Mouse (Mus musculus) heart, postnatal 14 days (tissue): ENCODE data around the gene Bpnt1. TPM values are rescaled to one million over a fixed set of nuclear protein-coding genes. Genes with fewer than 3 reads are reported as not detected.
A peak's percentile ranks its signal among the peaks of the same experiment; 100 is the strongest.

ENCODE experiments used
- DNase-seq, 2 experiments: peaks; one replicate each; pipeline ENCODE4 v3.0.0; 2021 to 2022
- intact Hi-C: fragments of 180-260 bp; cut with DNase I; formaldehyde crosslinking; loops from one replicate; pipeline ENCODE4 v1.15.1; 2025
- microRNA-seq, 2 experiments: library from miRNA; unstranded; fragments of <30 nt; microRNA quantifications; one replicate each; pipeline ENCODE4 v1.2.0; 2021 to 2022
- total RNA-seq, 2 experiments: library from RNA; stranded (reverse); gene quantifications; 2 replicates each; pipeline ENCODE4 v1.2.3; 2021

The Bpnt1 gene
- total RNA-seq, 2 experiments from 2014 or later = 25.4 to 28.9 TPM

DNA sequence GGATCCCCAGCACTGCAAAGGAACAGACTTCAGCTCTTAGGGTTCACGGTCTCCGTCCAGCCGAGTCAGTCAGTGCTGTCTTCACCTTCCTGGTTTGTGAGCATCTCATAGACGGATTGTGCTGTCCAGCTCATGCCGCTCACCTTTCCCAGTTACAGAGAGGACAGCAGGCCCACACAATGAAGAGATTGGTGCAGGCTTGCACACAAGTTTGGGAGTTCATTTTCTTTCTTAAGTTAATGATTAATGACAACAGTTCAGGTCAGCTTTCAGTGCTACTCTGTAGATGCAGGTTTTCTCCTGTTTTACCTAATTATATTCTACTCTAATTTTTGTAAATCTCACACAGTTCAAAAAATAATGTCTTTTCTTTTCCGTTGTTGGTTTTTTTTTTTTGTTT is 38.0 kb downstream of the Bpnt1 start:
- intact Hi-C loops = no loop called here

DNA sequence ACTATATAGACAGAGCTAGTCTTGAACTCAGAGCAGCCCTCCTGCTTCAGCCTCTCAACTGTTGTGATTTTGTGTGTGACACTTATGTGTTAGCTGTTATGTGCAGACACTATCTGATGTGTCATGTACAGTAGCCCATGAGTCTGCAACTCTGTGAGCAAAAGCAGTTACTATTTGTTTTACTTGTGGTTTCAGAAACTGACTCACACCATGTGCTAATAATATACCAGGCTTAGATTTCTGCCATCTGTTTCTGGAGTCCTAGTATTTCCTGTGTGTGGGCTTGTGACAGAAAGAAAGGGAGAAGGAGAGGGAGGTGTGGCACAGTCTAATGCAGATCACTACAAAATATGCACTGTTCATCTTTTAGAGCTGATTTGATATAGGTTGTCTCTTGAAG is 44.4 kb downstream of the Bpnt1 start:
- intact Hi-C loops = no loop called here
- DNase-seq = no peak

More for the DNA sequence above, 38.0 kb downstream of the Bpnt1 start:
- DNase-seq = no peak

DNA sequence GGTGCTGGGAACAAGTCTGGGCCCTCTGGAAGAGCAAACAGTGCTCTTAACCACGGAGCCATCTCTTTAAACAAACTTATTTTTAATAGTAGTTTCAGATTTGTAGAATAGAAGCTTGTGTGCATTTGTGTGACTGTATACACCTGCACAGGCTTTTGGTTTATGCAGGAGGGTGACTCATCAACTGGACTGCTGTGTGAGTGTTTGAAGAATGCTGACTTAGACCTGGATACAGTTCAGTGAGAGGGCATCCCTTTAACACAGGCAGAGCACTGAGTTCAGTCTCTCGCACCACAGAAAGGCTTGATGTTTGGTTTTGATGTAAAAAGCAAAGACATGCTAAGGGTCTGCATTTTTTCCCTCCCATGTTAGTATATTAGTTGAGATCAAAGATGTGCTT is 45.5 kb downstream of the Bpnt1 start:
- no peak for DNase-seq
- intact Hi-C loops = no loop called here

DNA sequence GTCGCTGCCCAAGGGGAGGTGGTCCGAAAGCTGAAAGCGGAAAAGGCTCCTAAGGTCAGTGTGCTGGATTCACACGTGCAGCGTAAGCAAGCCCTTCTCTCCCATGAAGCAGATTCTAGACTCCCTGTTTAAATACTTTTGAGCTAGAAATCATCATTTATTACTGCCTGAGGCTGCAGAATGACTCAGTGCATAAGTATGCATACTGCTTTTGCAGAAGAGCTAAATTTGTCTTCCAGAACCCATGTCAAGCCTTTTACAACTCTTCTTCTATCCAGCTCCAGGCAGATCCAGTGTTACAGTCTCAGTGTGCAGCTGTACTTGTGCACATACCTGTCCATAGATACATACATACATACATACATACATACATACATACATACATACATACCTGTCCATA is 69.7 kb downstream of the Bpnt1 start:
- DNase-seq = no peak
- intact Hi-C loops = no loop called here

DNA sequence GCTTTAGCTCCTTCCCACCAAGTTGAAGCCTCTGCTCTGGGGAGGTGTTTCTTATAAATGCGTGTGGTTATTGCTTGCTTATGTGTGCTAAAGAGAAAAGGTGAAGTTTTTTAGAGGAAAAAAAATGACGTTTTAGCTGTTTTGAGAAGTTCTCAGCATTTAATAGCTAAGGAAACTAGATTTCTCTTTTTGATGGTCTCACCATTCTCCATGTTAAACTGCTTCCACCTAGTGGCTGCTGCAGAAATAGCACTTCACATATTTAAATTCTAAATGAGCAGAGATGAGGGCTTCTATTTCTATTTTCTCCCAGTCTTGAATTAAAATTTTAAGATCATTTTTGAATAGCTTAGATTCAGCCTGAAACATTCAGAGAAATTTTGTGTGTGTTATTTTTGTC is 72.1 kb downstream of the Bpnt1 start:
- DNase-seq = peak in 1 of 2 experiments; percentile 35
- intact Hi-C loops = no loop called here

DNA sequence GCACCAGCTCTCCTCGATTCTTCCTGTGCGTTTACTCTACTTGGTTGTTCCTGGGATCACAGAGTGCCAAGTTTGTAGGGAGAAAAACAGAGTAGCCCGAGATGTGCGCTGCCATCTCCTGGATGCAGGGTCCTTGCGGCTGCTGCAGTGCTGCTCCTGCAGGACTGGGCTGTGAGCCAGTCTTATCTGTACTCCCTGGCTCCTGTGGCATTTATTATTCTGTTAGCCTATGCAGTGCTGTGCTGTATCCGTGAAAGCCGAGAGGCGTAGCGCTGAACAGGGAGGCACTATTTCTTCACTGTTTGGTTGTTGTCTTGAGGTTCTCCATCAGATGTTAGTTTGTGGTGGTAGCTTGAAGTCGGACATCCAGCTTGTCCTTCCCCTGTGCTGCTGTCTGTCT is 74.0 kb downstream of the Bpnt1 start:
- peak in 1 of 2 experiments; percentile 4 for DNase-seq
- intact Hi-C loops = no loop called here

Small RNA genes within 50 kb of the gene (microRNA-seq; reads per million reads assigned to microRNA genes)
- gene Mir194-1 (0.48 to 15.6 reads per million in 2 experiments), gene Mir215 (0.12 to 54.6 reads per million in 2 experiments)

Other genes with a start within 250 kb of the Bpnt1 start
- gene Rab3gap2, start 128.0 kb upstream of the Bpnt1 start, total RNA-seq = 10 to 100 TPM; 21.4 to 22.0 TPM
- gene Iars2, start 2.8 kb upstream of the Bpnt1 start, total RNA-seq = 10 to 100 TPM; 68.3 to 69.7 TPM
- 10 to 100 TPM; 67.6 to 69.2 TPM for gene Eprs, start 30.9 kb downstream of the Bpnt1 start, total RNA-seq
- gene Slc30a10, start 122.7 kb downstream of the Bpnt1 start, total RNA-seq = not detected